Mouse (Mus musculus): ENCODE results near the gene A030014E15Rik.

DNA sequence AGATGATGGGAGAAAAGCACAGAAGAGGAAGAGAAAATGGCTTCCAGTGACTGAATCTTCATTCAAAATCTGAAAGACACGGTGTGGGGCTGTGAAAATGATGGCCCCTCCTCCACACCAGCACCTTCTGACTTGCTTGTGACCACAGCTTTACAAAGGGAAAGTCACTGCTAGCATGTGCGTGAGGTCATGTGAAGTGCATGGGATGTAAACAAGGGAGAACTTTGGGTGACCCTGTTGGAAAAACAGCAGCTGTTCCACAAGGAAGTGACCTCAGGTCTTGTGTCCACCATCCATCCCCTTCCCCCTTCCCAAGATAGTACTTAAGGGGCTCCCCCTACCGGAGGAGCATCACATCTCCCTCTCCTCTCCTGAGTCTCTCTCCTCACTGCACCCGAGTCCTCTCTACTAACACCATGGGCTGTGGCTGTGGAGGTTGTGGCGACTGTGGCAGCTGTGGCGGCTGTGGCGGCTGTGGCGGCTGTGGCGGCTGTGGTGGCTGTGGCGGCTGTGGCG, 35.2 kb downstream of the A030014E15Rik start, which contains the start of gene Gm47955:
- TF ChIP-seq POLR2A (IDR thresholded peaks at IDR 0.05; ENCODE audit: borderline replicate concordance, low read depth, low read length) = no peak
- TF ChIP-seq CTCF (IDR thresholded peaks at IDR 0.05; ENCODE audit: low read depth, low read length) = no peak
